Mouse (Mus musculus): Measurements from ENCODE around the gene Cldn19. TPM values are rescaled to one million over a fixed set of nuclear protein-coding genes. Genes with fewer than 3 reads are reported as not detected.
"Not testable (repeated sequence)": the region's sequence is repeated elsewhere in the genome, so short reads cannot be mapped to it uniquely, and the experiment has no call there.

The Cldn19 gene
- polyA plus RNA-seq, 1 experiment: 0.58 TPM

DNA sequence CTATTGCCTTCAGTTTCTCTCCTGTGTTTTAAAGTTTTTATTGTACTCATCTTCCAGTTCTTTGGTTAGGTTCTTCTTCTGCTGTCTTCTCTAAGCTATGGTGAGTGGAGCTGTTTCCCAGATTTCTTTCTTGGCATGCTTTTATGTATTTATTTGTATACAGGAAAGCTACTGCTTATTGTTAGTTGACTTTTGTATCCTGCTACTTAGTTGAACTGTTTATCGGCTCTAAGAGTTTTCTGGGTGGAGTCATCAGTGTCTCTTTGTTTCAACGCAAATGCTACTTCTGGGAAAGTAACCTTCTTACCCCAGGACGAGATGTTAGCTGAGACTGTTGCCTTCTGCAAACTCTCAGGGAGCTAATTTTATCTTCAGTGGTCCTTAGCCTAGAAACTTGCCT, 8.2 kb downstream of the Cldn19 start:
- Histone ChIP-seq H3K27ac (ENCODE audit: insufficient read depth, low read length) (no peak overlapping the region), H3K4me3 (ENCODE audit: insufficient read depth, low read length) (no peak overlapping the region), H3K4me1 (ENCODE audit: control insufficient read depth, insufficient read depth, low read length) (no peaks in the 10 kb centered on the region)
- TF ChIP-seq POLR2A (IDR thresholded peaks at IDR 0.05; ENCODE audit: extremely low read depth, insufficient read depth, low read length): no peak
- TF ChIP-seq CTCF (IDR thresholded peaks at IDR 0.05; ENCODE audit: extremely low read depth, insufficient read depth, low read length): no peak

DNA sequence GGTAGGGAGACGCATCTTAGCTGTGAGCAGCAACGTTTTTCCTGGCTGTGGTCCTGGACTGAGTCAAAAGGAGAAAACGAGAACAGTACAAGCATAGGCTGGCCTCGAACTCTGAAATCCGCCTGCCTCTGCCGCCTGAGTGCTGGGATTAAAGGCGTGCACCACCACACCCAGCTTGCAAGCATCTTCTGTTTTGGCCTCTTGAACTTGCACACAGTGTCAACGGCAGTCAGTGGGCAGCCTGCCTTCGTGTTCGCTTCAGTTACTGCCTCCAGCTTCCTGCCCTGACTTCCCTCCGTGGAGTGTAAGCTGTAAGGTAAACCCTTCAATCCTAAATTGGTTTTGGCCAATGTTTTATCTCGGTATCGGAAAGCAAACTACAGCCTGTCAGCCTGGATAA, 11.4 kb downstream of the Cldn19 start:
- Histone ChIP-seq H3K27ac (ENCODE audit: insufficient read depth, low read length) (no peak overlapping the region), H3K4me1 (ENCODE audit: control insufficient read depth, insufficient read depth, low read length) (no peaks in the 10 kb centered on the region), H3K4me3 (ENCODE audit: insufficient read depth, low read length) (no peak overlapping the region)
- TF ChIP-seq POLR2A (IDR thresholded peaks at IDR 0.05; ENCODE audit: extremely low read depth, insufficient read depth, low read length): no peak
- no peak for TF ChIP-seq CTCF (IDR thresholded peaks at IDR 0.05; ENCODE audit: extremely low read depth, insufficient read depth, low read length)

DNA sequence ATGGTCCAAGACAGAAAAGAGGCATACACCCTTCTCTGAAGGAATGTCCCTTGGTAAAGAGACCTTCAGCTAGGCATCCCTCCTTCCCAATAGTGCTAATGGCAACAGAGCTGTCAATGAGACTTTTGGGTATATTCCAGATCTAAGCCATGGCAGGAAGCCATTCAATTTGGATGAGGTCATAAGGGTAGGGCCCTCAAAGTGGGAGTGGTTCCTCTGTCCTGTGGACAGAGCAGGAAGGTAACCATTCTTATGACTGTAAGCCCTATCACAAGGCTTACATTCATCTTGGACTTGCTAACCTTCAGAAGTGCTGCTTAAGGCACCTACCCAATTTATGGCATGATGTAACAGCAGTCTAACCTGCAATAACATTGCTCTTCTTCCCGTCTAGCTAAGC, 19.4 kb downstream of the Cldn19 start:
- no peak for TF ChIP-seq CTCF (IDR thresholded peaks at IDR 0.05; ENCODE audit: extremely low read depth, insufficient read depth, low read length)
- TF ChIP-seq POLR2A (IDR thresholded peaks at IDR 0.05; ENCODE audit: extremely low read depth, insufficient read depth, low read length): no peak
- Histone ChIP-seq H3K4me3 (ENCODE audit: insufficient read depth, low read length) (no peak overlapping the region), H3K4me1 (ENCODE audit: control insufficient read depth, insufficient read depth, low read length) (no peaks in the 10 kb centered on the region), H3K27ac (ENCODE audit: insufficient read depth, low read length) (peak overlapping the region; percentile 76; the same call in 1 of the 2 replicates)

DNA sequence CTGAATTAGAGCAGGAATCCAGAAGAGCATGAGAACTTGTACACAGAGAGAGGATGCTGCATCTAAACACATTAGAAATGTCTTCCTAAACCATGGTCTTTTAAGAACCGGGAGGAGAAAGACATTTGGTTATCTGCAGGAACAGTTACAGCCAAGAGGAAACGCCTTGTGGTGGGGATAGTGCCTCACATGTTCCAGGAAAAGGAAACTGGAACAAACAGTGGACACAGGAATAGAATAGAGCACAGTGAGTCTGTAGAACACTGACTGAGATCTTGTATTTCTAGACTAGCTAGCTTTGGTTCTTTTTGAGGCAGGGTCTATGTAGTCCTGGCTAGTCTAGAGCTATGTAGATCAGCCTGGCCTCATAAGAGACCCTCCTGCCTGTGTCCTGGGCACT, 20.0 kb downstream of the Cldn19 start:
- Histone ChIP-seq H3K27ac (ENCODE audit: insufficient read depth, low read length) (peak overlapping the region; percentile 76; the same call in 1 of the 2 replicates), H3K4me1 (ENCODE audit: control insufficient read depth, insufficient read depth, low read length) (no peaks in the 10 kb centered on the region), H3K4me3 (ENCODE audit: insufficient read depth, low read length) (no peak overlapping the region)
- no peak for TF ChIP-seq POLR2A (IDR thresholded peaks at IDR 0.05; ENCODE audit: extremely low read depth, insufficient read depth, low read length)
- no peak for TF ChIP-seq CTCF (IDR thresholded peaks at IDR 0.05; ENCODE audit: extremely low read depth, insufficient read depth, low read length)

DNA sequence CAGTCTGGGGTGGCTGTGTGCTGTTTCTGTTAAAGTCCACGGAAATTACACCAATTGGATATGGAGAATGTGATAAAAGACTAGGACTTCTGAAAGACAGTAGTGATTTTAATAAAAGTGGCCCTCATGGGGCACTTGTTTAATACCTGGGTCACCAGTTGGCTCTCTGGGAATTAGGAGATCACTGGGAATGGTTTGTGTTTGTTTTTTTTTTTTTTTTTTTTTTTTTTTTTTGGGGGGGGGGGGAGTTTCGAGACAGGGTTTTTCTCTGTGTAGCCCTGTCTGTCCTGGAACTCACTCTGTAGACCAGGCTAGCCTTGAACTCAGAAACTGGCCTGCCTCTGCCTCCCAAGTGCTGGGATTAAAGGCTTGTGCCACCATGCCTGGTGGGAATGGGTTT, 20.5 kb downstream of the Cldn19 start:
- Histone ChIP-seq H3K27ac (ENCODE audit: insufficient read depth, low read length) (peak overlapping the region; percentile 54; the same call in 1 of the 2 replicates), H3K4me3 (ENCODE audit: insufficient read depth, low read length) (no peak overlapping the region), H3K4me1 (ENCODE audit: control insufficient read depth, insufficient read depth, low read length) (no peaks in the 10 kb centered on the region)
- TF ChIP-seq CTCF (IDR thresholded peaks at IDR 0.05; ENCODE audit: extremely low read depth, insufficient read depth, low read length): no peak
- no peak for TF ChIP-seq POLR2A (IDR thresholded peaks at IDR 0.05; ENCODE audit: extremely low read depth, insufficient read depth, low read length)

DNA sequence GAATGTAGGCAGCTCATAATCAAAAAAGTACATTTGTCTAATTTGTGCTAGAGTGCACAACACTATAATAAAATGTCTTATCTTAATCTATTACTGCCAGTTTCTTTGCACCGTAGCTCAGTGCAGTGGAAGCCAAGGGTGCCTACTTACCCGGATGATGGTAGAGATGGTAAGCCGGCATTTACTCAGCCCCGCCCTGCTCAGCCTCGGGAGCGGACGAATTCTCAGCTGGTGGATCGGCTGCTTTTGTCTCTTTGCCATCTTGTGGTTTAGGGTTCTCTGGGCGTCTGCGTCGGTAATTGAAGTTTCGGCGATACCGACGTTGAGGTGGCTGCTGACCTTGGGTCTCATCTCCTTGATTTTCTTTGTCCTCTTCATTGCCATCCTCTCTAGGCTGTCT, 23.6 kb downstream of the Cldn19 start:
- not testable (repeated sequence) for H3K4me1 ChIP-seq (ENCODE audit: control insufficient read depth, insufficient read depth, low read length); H3K27ac ChIP-seq (ENCODE audit: insufficient read depth, low read length); H3K4me3 ChIP-seq (ENCODE audit: insufficient read depth, low read length)

DNA sequence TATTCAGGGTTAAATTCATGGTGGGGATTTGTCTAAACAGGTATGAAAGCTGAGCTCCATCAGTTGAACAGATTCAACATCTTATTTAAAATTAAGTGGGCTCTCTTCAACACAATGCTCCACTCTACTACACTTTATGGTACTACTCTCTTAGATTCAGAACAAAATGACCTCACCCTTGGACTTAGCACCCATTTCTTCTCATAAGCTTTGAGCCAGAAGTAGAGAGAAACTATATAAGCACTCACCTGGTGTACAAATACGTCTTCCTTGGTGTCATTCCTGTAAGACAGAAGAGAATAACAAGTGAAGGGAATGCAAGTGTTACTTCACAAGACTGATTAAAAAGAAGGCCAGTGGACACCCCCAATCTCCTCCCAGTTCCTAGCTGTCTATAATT, 29.6 kb downstream of the Cldn19 start:
- Histone ChIP-seq H3K4me1 (ENCODE audit: control insufficient read depth, insufficient read depth, low read length) (0 out of 2 replicates have a peak, but pooled peaks cover 2% of the 10 kb centered on the region), H3K4me3 (ENCODE audit: insufficient read depth, low read length) (no peak overlapping the region), H3K27ac (ENCODE audit: insufficient read depth, low read length) (no peak overlapping the region)
- TF ChIP-seq POLR2A (IDR thresholded peaks at IDR 0.05; ENCODE audit: extremely low read depth, insufficient read depth, low read length): no peak
- no peak for TF ChIP-seq CTCF (IDR thresholded peaks at IDR 0.05; ENCODE audit: extremely low read depth, insufficient read depth, low read length)

DNA sequence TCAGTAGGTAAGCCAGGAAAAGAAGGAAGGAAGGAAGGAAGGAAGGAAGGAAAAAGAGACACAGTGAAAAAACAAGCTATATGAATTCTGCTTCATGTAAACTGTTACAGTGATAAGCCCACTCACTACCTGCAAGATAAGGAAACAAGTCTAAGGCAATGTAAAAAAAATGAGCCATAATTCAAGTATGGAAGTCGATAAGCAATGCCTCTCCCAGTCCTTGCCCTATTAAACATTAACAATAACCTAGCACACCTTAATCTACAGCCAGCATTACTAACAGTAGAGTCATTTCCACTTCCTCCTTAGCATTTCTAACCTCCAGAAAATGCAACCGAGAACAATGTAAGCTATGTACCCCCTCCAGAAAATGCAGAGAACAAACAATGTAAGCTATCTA, 30.1 kb downstream of the Cldn19 start:
- no peak for TF ChIP-seq CTCF (IDR thresholded peaks at IDR 0.05; ENCODE audit: extremely low read depth, insufficient read depth, low read length)
- no peak for TF ChIP-seq POLR2A (IDR thresholded peaks at IDR 0.05; ENCODE audit: extremely low read depth, insufficient read depth, low read length)
- Histone ChIP-seq H3K4me3 (ENCODE audit: insufficient read depth, low read length) (no peak overlapping the region), H3K27ac (ENCODE audit: insufficient read depth, low read length) (no peak overlapping the region), H3K4me1 (ENCODE audit: control insufficient read depth, insufficient read depth, low read length) (0 out of 2 replicates have a peak, but pooled peaks cover 2% of the 10 kb centered on the region)

DNA sequence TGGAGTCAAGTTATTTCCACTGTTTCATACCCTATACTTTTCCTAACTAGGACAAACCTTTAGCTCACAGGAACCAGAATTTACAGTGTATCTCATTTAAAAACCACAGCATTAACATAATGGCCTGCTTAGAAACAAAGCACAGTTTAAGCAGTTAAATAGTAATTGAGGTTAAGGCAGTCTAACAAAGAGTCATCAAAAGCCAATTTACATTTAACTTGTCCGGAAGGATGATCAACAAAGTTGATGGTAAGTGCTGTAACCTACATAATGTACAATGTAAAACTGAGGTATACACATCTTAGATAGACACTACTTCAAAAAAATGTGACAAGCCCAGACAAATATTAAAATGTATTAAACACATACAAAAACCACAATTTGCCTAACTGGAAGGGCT, 36.7 kb downstream of the Cldn19 start:
- TF ChIP-seq CTCF (IDR thresholded peaks at IDR 0.05; ENCODE audit: extremely low read depth, insufficient read depth, low read length) (no peak), POLR2A (IDR thresholded peaks at IDR 0.05; ENCODE audit: extremely low read depth, insufficient read depth, low read length) (no peak)
- H3K4me3 ChIP-seq (ENCODE audit: insufficient read depth, low read length): peak overlapping the region; percentile 87; the same call in 1 of the 2 replicates
- H3K27ac ChIP-seq (ENCODE audit: insufficient read depth, low read length): no peak overlapping the region
- H3K4me1 ChIP-seq (ENCODE audit: control insufficient read depth, insufficient read depth, low read length): peaks cover 5% of the 10 kb centered on the region; the same call in 1 of the 2 replicates

DNA sequence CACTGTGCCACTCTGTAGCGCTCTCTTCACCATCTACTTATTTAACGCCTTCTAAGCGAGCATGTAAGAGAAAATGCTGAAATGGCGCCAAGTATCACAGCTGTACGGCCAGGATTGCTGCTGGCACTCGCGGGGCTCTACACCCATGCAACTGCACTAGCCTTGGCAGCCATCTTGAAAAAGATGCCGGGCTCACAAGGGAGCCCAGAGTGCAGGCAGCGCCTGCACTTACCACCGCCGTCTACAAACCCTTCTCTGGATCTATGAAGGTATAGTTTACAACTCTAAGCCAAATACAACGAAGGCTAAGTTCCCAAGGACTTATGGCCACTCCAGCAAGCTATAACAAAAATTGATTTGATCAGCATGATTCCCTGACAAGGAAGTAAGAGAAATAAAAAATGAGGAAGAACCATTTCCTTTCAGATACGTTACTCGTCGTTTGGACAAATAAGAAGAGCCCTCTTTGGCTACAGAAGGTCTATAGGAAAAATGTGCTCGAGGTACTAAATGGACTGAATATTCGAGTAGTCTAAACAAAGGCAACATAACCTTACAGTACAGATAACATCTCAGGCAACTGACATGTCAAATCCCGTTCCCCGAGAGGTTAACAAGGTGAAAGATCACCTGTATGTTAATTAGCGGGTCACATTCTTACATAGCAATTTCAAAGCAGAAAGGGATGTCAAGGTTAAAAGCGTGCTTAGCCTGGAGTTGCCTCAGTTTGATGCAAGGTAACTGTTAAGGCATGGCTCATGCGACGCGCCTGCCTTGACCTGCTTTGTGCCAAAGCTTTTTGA, 37.8 kb downstream of the Cldn19 start:
- TF ChIP-seq CTCF (IDR thresholded peaks at IDR 0.05; ENCODE audit: extremely low read depth, insufficient read depth, low read length) (no peak), POLR2A (IDR thresholded peaks at IDR 0.05; ENCODE audit: extremely low read depth, insufficient read depth, low read length) (no peak)
- Histone ChIP-seq H3K4me3 (ENCODE audit: insufficient read depth, low read length) (peak overlapping the region; percentile 87), H3K27ac (ENCODE audit: insufficient read depth, low read length) (no peak overlapping the region)

More for the DNA sequence above, 37.8 kb downstream of the Cldn19 start:
- H3K4me1 ChIP-seq (ENCODE audit: control insufficient read depth, insufficient read depth, low read length): peaks cover 5% of the 10 kb centered on the region; the same call in 1 of the 2 replicates

Data from cortical plate, adult 2 months (tissue).